Mouse (Mus musculus): ENCODE measurements around the gene Rnf10. TPM values are rescaled to one million over a fixed set of nuclear protein-coding genes. Genes with fewer than 3 reads are reported as not detected.

Gene Rnf10
- polyA plus RNA-seq, 1 experiment, result 162 TPM

- no peak for DNase-seq (ENCODE audit: low read depth)
Measured at GRCm38 (mm10) chr5:115275998-115276397, 3.3 kb upstream of the Rnf10 start.

- DNase-seq (ENCODE audit: low read depth), result no peak
Measured at GRCm38 (mm10) chr5:115274771-115275170, 2.1 kb upstream of the Rnf10 start.

- no peak for DNase-seq (ENCODE audit: low read depth)
Measured at GRCm38 (mm10) chr5:115274353-115274752, 1.7 kb upstream of the Rnf10 start.

- DNase-seq (ENCODE audit: low read depth), result no peak
Measured at GRCm38 (mm10) chr5:115273549-115274135, 944 bp upstream of the Rnf10 start.

GRCm38 (mm10) chr5:115271931-115272811 is 527 bp downstream of the Rnf10 start:
- no peak for DNase-seq (ENCODE audit: low read depth)

- no peak for DNase-seq (ENCODE audit: low read depth)
Measured at GRCm38 (mm10) chr5:115269969-115270368, 2.7 kb downstream of the Rnf10 start.

- DNase-seq (ENCODE audit: low read depth), result no peak
Measured at GRCm38 (mm10) chr5:115268266-115268665, 4.4 kb downstream of the Rnf10 start.

- DNase-seq (ENCODE audit: low read depth), result no peak
Measured at GRCm38 (mm10) chr5:115267469-115268045, 5.1 kb downstream of the Rnf10 start.

GRCm38 (mm10) chr5:115266787-115267468 is 5.8 kb downstream of the Rnf10 start:
- no peak for DNase-seq (ENCODE audit: low read depth)

GRCm38 (mm10) chr5:115266340-115266739 is 6.4 kb downstream of the Rnf10 start:
- DNase-seq (ENCODE audit: low read depth), result no peak

GRCm38 (mm10) chr5:115262502-115263291 is 10.0 kb downstream of the Rnf10 start:
- no peak for DNase-seq (ENCODE audit: low read depth)

- DNase-seq (ENCODE audit: low read depth), result no peak
Measured at GRCm38 (mm10) chr5:115261880-115262279, 10.8 kb downstream of the Rnf10 start.

GRCm38 (mm10) chr5:115261141-115261540 is 11.6 kb downstream of the Rnf10 start:
- no peak for DNase-seq (ENCODE audit: low read depth)

GRCm38 (mm10) chr5:115260356-115260755 is 12.3 kb downstream of the Rnf10 start:
- no peak for DNase-seq (ENCODE audit: low read depth)

- DNase-seq (ENCODE audit: low read depth), result no peak
Measured at GRCm38 (mm10) chr5:115256909-115257546, 15.7 kb downstream of the Rnf10 start.

GRCm38 (mm10) chr5:115255472-115255871 is 17.2 kb downstream of the Rnf10 start:
- no peak for DNase-seq (ENCODE audit: low read depth)

GRCm38 (mm10) chr5:115240191-115240590 is 32.5 kb downstream of the Rnf10 start:
- DNase-seq (ENCODE audit: low read depth), result peak; percentile 65

GRCm38 (mm10) chr5:115238729-115239195 is 33.9 kb downstream of the Rnf10 start:
- DNase-seq (ENCODE audit: low read depth), result no peak

- DNase-seq (ENCODE audit: low read depth), result no peak
Measured at GRCm38 (mm10) chr5:115237803-115238728, 34.6 kb downstream of the Rnf10 start.
